Mouse (Mus musculus): ENCODE data around the gene Adcy1. TPM values are rescaled to one million over a fixed set of nuclear protein-coding genes. Genes with fewer than 3 reads are reported as not detected.

Gene Adcy1
- total RNA-seq, 2 experiments from 2014 or later = 345 to 379 TPM

DNA sequence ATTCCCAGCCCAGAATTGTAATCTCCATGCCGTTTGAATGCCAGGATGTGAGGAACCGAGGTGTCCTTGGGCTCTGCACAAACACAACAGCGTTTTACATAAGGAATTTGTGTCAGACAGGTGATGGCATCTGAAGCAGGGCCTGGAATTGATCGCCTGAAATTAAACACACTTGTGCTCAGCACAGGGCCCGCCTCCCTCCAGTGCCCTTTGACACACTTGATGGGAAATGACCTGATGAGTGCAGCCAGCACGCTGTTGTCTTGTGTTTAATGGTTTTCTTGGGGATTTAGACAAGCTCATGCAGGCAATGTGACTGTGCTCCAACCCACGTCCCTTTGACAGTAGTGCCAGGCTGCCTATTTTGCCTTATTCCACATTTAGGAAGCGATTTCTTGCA lies 124.2 kb downstream of the Adcy1 start:
- no peak for DNase-seq

DNA sequence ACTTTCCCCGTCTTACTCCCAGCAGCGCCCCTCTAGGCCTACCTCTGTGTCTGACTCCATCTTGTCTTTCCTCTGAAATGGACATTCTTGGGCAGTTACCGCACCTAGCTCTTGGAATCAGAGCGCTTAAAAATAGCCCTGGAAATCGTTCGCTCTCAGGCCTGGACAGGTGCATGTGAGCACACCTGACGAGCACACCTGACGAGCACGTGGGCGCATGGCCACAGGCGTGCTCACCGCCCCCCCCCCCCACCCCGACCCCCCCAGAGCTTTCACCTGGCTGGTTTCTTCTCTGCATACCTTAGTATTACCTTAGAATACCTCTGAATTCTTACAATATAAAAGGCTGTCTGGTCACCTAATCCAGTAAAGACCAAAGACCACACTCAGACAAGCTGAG lies 125.2 kb downstream of the Adcy1 start, which contains the start of gene Gm11985:
TSS of gene Gm11985 (minus strand) at position 101 of the 400 bp plus-strand sequence.
- DNase-seq = no peak

DNA sequence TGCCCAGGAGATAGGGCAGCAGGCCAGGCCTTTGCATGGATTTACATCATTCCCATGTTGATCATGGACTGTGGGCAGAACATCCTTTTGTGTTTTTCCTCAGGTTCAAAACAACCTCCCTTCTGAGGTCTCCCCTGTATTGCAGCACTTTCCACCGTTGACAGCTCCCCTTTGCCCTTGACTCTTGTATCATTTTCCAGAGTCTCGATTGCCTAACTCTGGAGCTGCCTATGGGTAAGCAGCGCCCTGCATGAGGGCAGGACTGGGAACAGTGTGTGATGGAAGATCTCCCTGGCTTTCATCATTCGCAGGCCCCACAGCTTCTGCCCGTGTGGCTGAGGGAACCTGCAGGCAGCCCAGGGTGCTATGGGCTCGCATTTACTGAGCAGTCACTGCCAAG lies 129.4 kb downstream of the Adcy1 start:
- no peak for DNase-seq

- DNase-seq = no peak
These were observed 129.8 kb downstream of the Adcy1 start for GRCm38 (mm10) chr11:7193134-7193533.

- no peak for DNase-seq
These were observed 131.4 kb downstream of the Adcy1 start for GRCm38 (mm10) chr11:7194432-7195311.

DNA sequence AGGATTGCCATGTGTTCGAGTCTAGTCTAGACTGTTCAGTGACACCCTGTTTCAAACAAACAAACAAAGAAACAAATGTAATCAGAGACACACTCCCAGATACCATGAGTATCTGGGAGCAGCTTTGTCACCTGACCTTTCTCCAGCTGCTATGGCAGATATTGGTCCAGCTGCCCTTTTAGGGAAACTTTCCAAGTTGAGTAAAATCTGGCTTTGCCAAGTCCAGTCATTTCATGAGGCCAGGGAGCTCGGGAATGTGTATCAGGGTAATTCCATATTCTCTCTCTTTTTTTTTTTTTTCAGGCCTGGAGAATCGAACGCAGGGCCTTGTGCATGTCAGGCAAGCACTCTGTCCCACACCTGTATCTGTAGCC lies 132.0 kb downstream of the Adcy1 start:
- no peak for DNase-seq

GRCm38 (mm10) chr11:7197491-7197941 lies 134.2 kb downstream of the Adcy1 start, which contains the start of gene Igfbp1:
Igfbp1 (plus strand) TSS chr11:7197782.
- no peak for DNase-seq

- DNase-seq = no peak
These were observed 134.7 kb downstream of the Adcy1 start for GRCm38 (mm10) chr11:7198006-7198405.

DNA sequence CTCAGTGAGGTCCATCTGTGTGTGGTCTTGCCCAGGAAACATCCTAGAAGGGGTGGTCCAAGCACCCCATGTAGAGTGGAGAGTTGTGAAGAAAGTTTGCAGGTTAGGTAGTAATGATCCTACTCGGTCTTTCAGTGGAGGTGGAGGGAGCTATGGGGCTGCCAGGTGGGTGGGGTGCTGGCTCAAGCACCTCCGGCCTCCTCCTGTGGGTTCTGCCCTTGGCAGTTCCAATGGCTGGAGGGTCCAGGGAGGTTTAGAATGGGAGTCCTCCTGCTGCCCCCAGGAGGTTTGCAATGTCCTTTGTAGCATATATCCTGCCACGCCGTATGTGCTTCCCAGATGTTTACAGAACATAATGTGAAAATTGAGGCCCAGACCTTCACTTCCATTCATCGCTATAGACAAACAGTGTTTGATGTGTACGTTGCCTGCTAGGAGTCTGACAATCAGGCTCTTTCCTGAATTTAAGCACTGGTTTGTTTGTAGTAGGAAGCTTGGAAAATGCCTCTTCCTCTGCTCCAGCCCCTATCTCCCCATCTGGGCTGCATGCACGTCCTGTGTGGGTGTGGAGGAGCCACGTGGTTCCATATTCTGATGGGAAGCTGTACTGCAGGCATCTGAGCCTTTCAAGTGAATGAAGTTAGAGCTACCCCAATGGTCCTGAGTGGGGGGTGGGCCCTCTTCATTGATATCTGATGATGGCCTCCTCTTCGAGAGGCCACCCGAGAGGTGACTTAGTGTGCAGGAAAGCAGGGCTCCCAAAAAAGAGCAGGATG lies 135.4 kb downstream of the Adcy1 start:
- no peak for DNase-seq

- peak in 1 of 2 experiments; percentile 54 for DNase-seq
These were observed 136.6 kb downstream of the Adcy1 start for GRCm38 (mm10) chr11:7199736-7200392.

- no peak for DNase-seq
These were observed 137.1 kb downstream of the Adcy1 start for GRCm38 (mm10) chr11:7200393-7200783.

DNA sequence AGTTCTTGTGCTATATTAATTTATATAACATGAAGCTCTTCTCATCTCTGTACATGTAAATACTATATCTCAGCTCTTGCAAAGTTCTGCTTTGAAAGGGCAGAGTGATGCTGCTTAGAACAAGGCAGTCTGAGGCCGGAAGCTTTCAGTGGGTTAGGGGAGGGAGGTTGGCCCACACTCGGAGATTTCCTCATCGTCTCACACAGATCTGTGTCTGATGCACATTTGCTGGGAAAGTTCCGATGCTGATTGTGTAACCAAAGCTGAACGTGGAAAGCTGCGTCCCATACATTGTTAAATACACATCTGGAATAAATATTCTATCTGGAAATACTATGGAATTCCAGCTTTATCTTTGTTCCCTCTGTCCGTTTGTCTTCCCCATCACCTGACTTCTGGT lies 138.9 kb downstream of the Adcy1 start:
- no peak for DNase-seq

GRCm38 (mm10) chr11:7203846-7204245 lies 140.6 kb downstream of the Adcy1 start:
- DNase-seq = no peak

GRCm38 (mm10) chr11:7210343-7210742 lies 147.1 kb downstream of the Adcy1 start:
- peak; percentile 76 to 77 for DNase-seq

GRCm38 (mm10) chr11:7211211-7211610 lies 147.9 kb downstream of the Adcy1 start:
- DNase-seq = no peak

GRCm38 (mm10) chr11:7212126-7212798 lies 149.0 kb downstream of the Adcy1 start:
- no peak for DNase-seq

- DNase-seq = no peak
These were observed 149.8 kb downstream of the Adcy1 start for GRCm38 (mm10) chr11:7213161-7213500.

- peak; percentile 78 to 84 for DNase-seq
These were observed 150.4 kb downstream of the Adcy1 start, which contains the start of gene Igfbp3 for GRCm38 (mm10) chr11:7213501-7214341. Igfbp3 (minus strand) TSS chr11:7213923.

- no peak for DNase-seq
These were observed 151.0 kb downstream of the Adcy1 start for GRCm38 (mm10) chr11:7214342-7214660.

- peak; percentile 46 to 65 for DNase-seq
These were observed 151.5 kb downstream of the Adcy1 start for GRCm38 (mm10) chr11:7214761-7215160.

DNA sequence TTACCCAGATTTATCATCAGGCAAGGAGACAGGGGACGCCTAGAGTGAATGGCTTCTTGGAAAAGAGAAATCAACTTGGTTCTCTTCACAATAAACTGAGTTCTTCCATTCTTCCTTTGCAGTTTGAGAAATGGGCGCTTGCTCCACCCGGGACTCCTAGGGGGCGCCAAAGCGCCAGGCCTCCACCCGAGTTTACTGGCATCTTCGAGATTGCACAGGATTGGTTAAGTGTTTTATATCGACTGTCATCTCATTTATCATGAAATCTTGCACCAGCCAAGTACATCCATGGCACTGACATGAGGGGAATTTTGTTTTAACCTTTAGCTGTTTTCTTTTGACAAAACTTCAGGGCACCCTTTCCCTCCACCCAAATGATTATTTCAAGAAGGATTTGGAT lies 152.4 kb downstream of the Adcy1 start:
- peak; percentile 64 to 65 for DNase-seq

Data from layer of hippocampus, postnatal 36 days (tissue).